Mouse (Mus musculus): ENCODE data around the gene Cfdp1. TPM values are rescaled to one million over a fixed set of nuclear protein-coding genes. Genes with fewer than 3 reads are reported as not detected.

Gene Cfdp1
- polyA plus RNA-seq, 1 experiment from 2014 or later = 217 TPM

- Histone ChIP-seq H3K9ac (no peak overlapping the region), H3K4me3 (replicated peaks) (no peak overlapping the region), H3K27me3 (no peaks in the 10 kb centered on the region), H3K4me1 (peaks cover 15% of the 10 kb centered on the region), H3K9me3 (replicated peaks) (no peaks in the 10 kb centered on the region), H3K36me3 (peaks cover 27% of the 10 kb centered on the region), H3K27ac (replicated peaks) (no peak overlapping the region), H3K4me2 (replicated peaks) (no peak overlapping the region)
- no peak for ATAC-seq (ENCODE audit: insufficient number of reproducible peaks, low FRiP score, low TSS enrichment, low read depth)
- WGBS = 64% methylated on average over 15 of the region's 15 CpGs
Observed at GRCm38 (mm10) chr8:111769296-111769695, 84.8 kb downstream of the Cfdp1 start.

GRCm38 (mm10) chr8:111768651-111769050 is 85.4 kb downstream of the Cfdp1 start:
- Histone ChIP-seq H3K4me1 (peaks cover 15% of the 10 kb centered on the region), H3K27ac (replicated peaks) (no peak overlapping the region), H3K36me3 (peaks cover 27% of the 10 kb centered on the region), H3K4me3 (replicated peaks) (no peak overlapping the region), H3K9me3 (replicated peaks) (no peaks in the 10 kb centered on the region), H3K9ac (no peak overlapping the region), H3K27me3 (no peaks in the 10 kb centered on the region), H3K4me2 (replicated peaks) (no peak overlapping the region)
- 84% methylated on average over 6 of the region's 6 CpGs for WGBS
- no peak for ATAC-seq (ENCODE audit: insufficient number of reproducible peaks, low FRiP score, low TSS enrichment, low read depth)

GRCm38 (mm10) chr8:111765616-111766015 is 88.5 kb downstream of the Cfdp1 start:
- Histone ChIP-seq H3K4me1 (peaks cover 12% of the 10 kb centered on the region), H3K4me2 (replicated peaks) (no peak overlapping the region), H3K9ac (no peak overlapping the region), H3K27ac (replicated peaks) (no peak overlapping the region), H3K36me3 (peaks cover 27% of the 10 kb centered on the region), H3K4me3 (replicated peaks) (no peak overlapping the region), H3K9me3 (replicated peaks) (no peaks in the 10 kb centered on the region), H3K27me3 (no peaks in the 10 kb centered on the region)
- WGBS = 88% methylated on average over 4 of the region's 4 CpGs
- ATAC-seq (ENCODE audit: insufficient number of reproducible peaks, low FRiP score, low TSS enrichment, low read depth) = no peak

- no peak overlapping the region for H3K9ac ChIP-seq
- H3K36me3 ChIP-seq = peaks cover 27% of the 10 kb centered on the region
- H3K9me3 ChIP-seq (replicated peaks) = no peaks in the 10 kb centered on the region
- no peak for ATAC-seq (ENCODE audit: insufficient number of reproducible peaks, low FRiP score, low TSS enrichment, low read depth)
- H3K4me3 ChIP-seq (replicated peaks) = no peak overlapping the region
- H3K27ac ChIP-seq (replicated peaks) = no peak overlapping the region
- peaks cover 11% of the 10 kb centered on the region for H3K4me1 ChIP-seq
- WGBS = 94% methylated on average over 9 of the region's 9 CpGs
- H3K4me2 ChIP-seq (replicated peaks) = no peak overlapping the region
- H3K27me3 ChIP-seq = no peaks in the 10 kb centered on the region
Observed at GRCm38 (mm10) chr8:111765096-111765495, 89.0 kb downstream of the Cfdp1 start.

- Histone ChIP-seq H3K36me3 (0 out of 2 replicates have a peak, but pooled peaks cover 6% of the 10 kb centered on the region), H3K4me3 (replicated peaks) (no peak overlapping the region), H3K27me3 (no peaks in the 10 kb centered on the region), H3K4me2 (replicated peaks) (no peak overlapping the region), H3K27ac (replicated peaks) (no peak overlapping the region), H3K9ac (no peak overlapping the region), H3K4me1 (0 out of 2 replicates have a peak, but pooled peaks cover 3% of the 10 kb centered on the region), H3K9me3 (replicated peaks) (no peaks in the 10 kb centered on the region)
- WGBS = 66% methylated on average over 13 of the region's 13 CpGs
- no peak for ATAC-seq (ENCODE audit: insufficient number of reproducible peaks, low FRiP score, low TSS enrichment, low read depth)
Observed at GRCm38 (mm10) chr8:111760708-111761107, 93.4 kb downstream of the Cfdp1 start.

- no peak overlapping the region for H3K4me2 ChIP-seq (replicated peaks)
- H3K9me3 ChIP-seq (replicated peaks) = no peaks in the 10 kb centered on the region
- no peak overlapping the region for H3K4me3 ChIP-seq (replicated peaks)
- no peak overlapping the region for H3K27ac ChIP-seq (replicated peaks)
- 0 out of 2 replicates have a peak, but pooled peaks cover 3% of the 10 kb centered on the region for H3K4me1 ChIP-seq
- no peak for ATAC-seq (ENCODE audit: insufficient number of reproducible peaks, low FRiP score, low TSS enrichment, low read depth)
- 86% methylated on average over 5 of the region's 5 CpGs for WGBS
- no peak overlapping the region for H3K9ac ChIP-seq
- no peaks in the 10 kb centered on the region for H3K27me3 ChIP-seq
- no peaks in the 10 kb centered on the region for H3K36me3 ChIP-seq
Observed at GRCm38 (mm10) chr8:111758817-111759216, 95.3 kb downstream of the Cfdp1 start.

- no peaks in the 10 kb centered on the region for H3K9me3 ChIP-seq (replicated peaks)
- H3K27ac ChIP-seq (replicated peaks) = no peak overlapping the region
- no peak for ATAC-seq (ENCODE audit: insufficient number of reproducible peaks, low FRiP score, low TSS enrichment, low read depth)
- WGBS = 90% methylated on average over 9 of the region's 9 CpGs
- H3K4me3 ChIP-seq (replicated peaks) = no peak overlapping the region
- no peak overlapping the region for H3K4me2 ChIP-seq (replicated peaks)
- 0 out of 2 replicates have a peak, but pooled peaks cover 3% of the 10 kb centered on the region for H3K4me1 ChIP-seq
- H3K36me3 ChIP-seq = no peaks in the 10 kb centered on the region
- H3K27me3 ChIP-seq = no peaks in the 10 kb centered on the region
- no peak overlapping the region for H3K9ac ChIP-seq
Observed at GRCm38 (mm10) chr8:111757599-111757998, 96.5 kb downstream of the Cfdp1 start.

GRCm38 (mm10) chr8:111754736-111755135 is 99.4 kb downstream of the Cfdp1 start:
- no peak for ATAC-seq (ENCODE audit: insufficient number of reproducible peaks, low FRiP score, low TSS enrichment, low read depth)
- Histone ChIP-seq H3K4me1 (no peaks in the 10 kb centered on the region), H3K9ac (no peak overlapping the region), H3K4me2 (replicated peaks) (no peak overlapping the region), H3K4me3 (replicated peaks) (no peak overlapping the region), H3K9me3 (replicated peaks) (no peaks in the 10 kb centered on the region), H3K36me3 (no peaks in the 10 kb centered on the region), H3K27ac (replicated peaks) (no peak overlapping the region), H3K27me3 (no peaks in the 10 kb centered on the region)
- WGBS = 86% methylated on average over 6 of the region's 6 CpGs

- Histone ChIP-seq H3K9ac (no peak overlapping the region), H3K9me3 (replicated peaks) (no peaks in the 10 kb centered on the region), H3K36me3 (no peaks in the 10 kb centered on the region), H3K4me2 (replicated peaks) (no peak overlapping the region), H3K27ac (replicated peaks) (no peak overlapping the region), H3K4me1 (no peaks in the 10 kb centered on the region), H3K27me3 (no peaks in the 10 kb centered on the region), H3K4me3 (replicated peaks) (no peak overlapping the region)
- ATAC-seq (ENCODE audit: insufficient number of reproducible peaks, low FRiP score, low TSS enrichment, low read depth) = no peak
- 55% methylated on average over 2 of the region's 2 CpGs for WGBS
Observed at GRCm38 (mm10) chr8:111754088-111754487, 100.0 kb downstream of the Cfdp1 start.

- Histone ChIP-seq H3K27me3 (no peaks in the 10 kb centered on the region), H3K27ac (replicated peaks) (no peak overlapping the region), H3K9me3 (replicated peaks) (no peaks in the 10 kb centered on the region), H3K36me3 (no peaks in the 10 kb centered on the region), H3K4me2 (replicated peaks) (no peak overlapping the region), H3K4me3 (replicated peaks) (no peak overlapping the region), H3K9ac (no peak overlapping the region), H3K4me1 (peaks cover 29% of the 10 kb centered on the region)
- no peak for ATAC-seq (ENCODE audit: insufficient number of reproducible peaks, low FRiP score, low TSS enrichment, low read depth)
- 40% methylated on average over 6 of the region's 6 CpGs for WGBS
Observed at GRCm38 (mm10) chr8:111748766-111749165, 105.3 kb downstream of the Cfdp1 start.

GRCm38 (mm10) chr8:111747866-111748649 is 106.0 kb downstream of the Cfdp1 start:
- no peak for ATAC-seq (ENCODE audit: insufficient number of reproducible peaks, low FRiP score, low TSS enrichment, low read depth)
- Histone ChIP-seq H3K4me1 (peaks cover 29% of the 10 kb centered on the region), H3K36me3 (no peaks in the 10 kb centered on the region), H3K27ac (replicated peaks) (no peak overlapping the region), H3K9me3 (replicated peaks) (no peaks in the 10 kb centered on the region), H3K4me2 (replicated peaks) (no peak overlapping the region), H3K4me3 (replicated peaks) (no peak overlapping the region), H3K9ac (no peak overlapping the region), H3K27me3 (no peaks in the 10 kb centered on the region)
- 57% methylated on average over 8 of the region's 8 CpGs for WGBS

Measured in embryonic facial prominence, embryonic 15.5 days (tissue).